ENCODE assay signal across 16 mouse cellular contexts in genomic region chr7:111070167-111070496, GRCm38 (mm10). TPM values are rescaled to one million over a fixed set of nuclear protein-coding genes. Genes with fewer than 3 reads are reported as not detected.
DNase-seq lines count a peak whose midpoint lies in the region; ATAC-seq lines count a peak whose summit lies in the region.
"Had no signal": no experiment of that assay in that cellular context is flagged by ENCODE, and none has a peak within 500 bp of the region (broad histone marks: within the 10 kb centered on the region; RNA-seq: fewer than 3 reads in every experiment).

No protein-coding gene starts in this region.

- no peak overlapping the region for H3K9ac ChIP-seq in neural tube, embryonic 13.5 days
- H3K9ac ChIP-seq in liver, embryonic 12.5 days: no peak overlapping the region
- H3K9ac ChIP-seq: neural tube, embryonic 12.5 days had no signal

- WGBS in neural tube, embryonic 13.5 days: 93% methylated on average over 2 of the region's 2 CpGs
- 93% methylated on average over 2 of the region's 2 CpGs for WGBS in liver, embryonic 12.5 days (ENCODE audit: insufficient replicate concordance)

- DNase-seq in gastrocnemius, postnatal 25 days: peak; percentile 1
- DNase-seq in gastrocnemius, postnatal 4 days (ENCODE audit: low spot score in 2 of 2): no peak
- no peak for DNase-seq in neural tube, embryonic 10.5 days (ENCODE audit: extremely low spot score, low spot score)
- DNase-seq in left cerebral cortex, adult 11 months (ENCODE audit: low spot score): no peak
- DNase-seq in yolk sac, embryonic 10.5 days (ENCODE audit: low spot score): no peak
- DNase-seq in adrenal gland, adult 18-20 months (ENCODE audit: low spot score in 2 of 2): no peak
- DNase-seq: adrenal gland, postnatal 10 days; B cell, adult 2 months; heart, adult 2 months; kidney, postnatal 36 days; lung, postnatal 10 days; right cerebral cortex, postnatal 14 days had no signal

- H3K4me1 ChIP-seq in neural tube, embryonic 13.5 days (replicated peaks): peaks cover 6% of the 10 kb centered on the region; the same call in 1 of the 2 replicates
- H3K4me1 ChIP-seq in liver, embryonic 12.5 days: no peaks in the 10 kb centered on the region
- H3K4me1 ChIP-seq: neural tube, embryonic 12.5 days had no signal

- H3K36me3 ChIP-seq in neural tube, embryonic 13.5 days: peaks cover 74% of the 10 kb centered on the region
- H3K36me3 ChIP-seq in liver, embryonic 12.5 days: peaks cover 78% of the 10 kb centered on the region

- H3K4me2 ChIP-seq in neural tube, embryonic 13.5 days: no peak overlapping the region
- no peak overlapping the region for H3K4me2 ChIP-seq in liver, embryonic 12.5 days
- H3K4me2 ChIP-seq: neural tube, embryonic 12.5 days had no signal

- H3K4me3 ChIP-seq in neural tube, embryonic 13.5 days: no peak overlapping the region
- H3K4me3 ChIP-seq in liver, embryonic 12.5 days: no peak overlapping the region
- H3K4me3 ChIP-seq: heart, adult 2 months; neural tube, embryonic 12.5 days had no signal

- ATAC-seq in neural tube, embryonic 13.5 days (ENCODE audit: low read depth): 0 out of 2 replicates have a peak, but pooled peaks have one; percentile 16
- ATAC-seq in liver, embryonic 12.5 days: peak; percentile 32
- ATAC-seq: Patski had no signal

- peaks cover 11% of the 10 kb centered on the region for H3K9me3 ChIP-seq in neural tube, embryonic 13.5 days
- peaks cover 10% of the 10 kb centered on the region for H3K9me3 ChIP-seq in liver, embryonic 12.5 days (replicated peaks)

- no peaks in the 10 kb centered on the region for H3K27me3 ChIP-seq in neural tube, embryonic 13.5 days
- H3K27me3 ChIP-seq in liver, embryonic 12.5 days (replicated peaks): no peaks in the 10 kb centered on the region
- H3K27me3 ChIP-seq: neural tube, embryonic 12.5 days; Patski had no signal

- H3K27ac ChIP-seq in neural tube, embryonic 13.5 days (replicated peaks): no peak overlapping the region
- no peak overlapping the region for H3K27ac ChIP-seq in liver, embryonic 12.5 days
- H3K27ac ChIP-seq: heart, adult 2 months; neural tube, embryonic 12.5 days had no signal

RNA-seq across cellular contexts. Expression of gene Eif4g2, which starts 12.7 kb away (rescaled TPM):
- total RNA-seq in gastrocnemius, postnatal 25 days (2021): 100 to 1,000 TPM; 617 to 661 TPM
- 100 to 1,000 TPM; 807 to 882 TPM for total RNA-seq in gastrocnemius, postnatal 4 days (2021)
- polyA plus RNA-seq in neural tube, embryonic 13.5 days (2015; fragmentation: Nextera tagmentation; extraction: Ambion mirVana): 1,234 and 1,331 TPM in 2 replicates
- polyA plus RNA-seq in liver, embryonic 12.5 days (2016; fragmentation: Nextera tagmentation; extraction: Ambion mirVana): 687 and 693 TPM in 2 replicates
- 1,000 to 10,000 TPM in 1 of 2 experiments, 100 to 1,000 TPM in 1; 957 to 1,079 TPM for total RNA-seq in adrenal gland, adult 18-20 months (2021)

RNA-seq across cellular contexts. Expression of gene Ctr9, which starts 41.4 kb away (rescaled TPM):
- total RNA-seq in gastrocnemius, postnatal 25 days (2021): 10 to 100 TPM; 13.6 to 14.4 TPM
- 10 to 100 TPM; 27.2 to 30.3 TPM for total RNA-seq in gastrocnemius, postnatal 4 days (2021)
- polyA plus RNA-seq in neural tube, embryonic 13.5 days (2015; fragmentation: Nextera tagmentation; extraction: Ambion mirVana): 87.8 and 91.8 TPM in 2 replicates
- polyA plus RNA-seq in liver, embryonic 12.5 days (2016; fragmentation: Nextera tagmentation; extraction: Ambion mirVana): 40.3 and 40.5 TPM in 2 replicates
- total RNA-seq in adrenal gland, adult 18-20 months (2021): 10 to 100 TPM; 44.4 to 48.3 TPM
